Mouse (Mus musculus): ENCODE data around the gene Arhgap19.

Gene Arhgap19

DNA sequence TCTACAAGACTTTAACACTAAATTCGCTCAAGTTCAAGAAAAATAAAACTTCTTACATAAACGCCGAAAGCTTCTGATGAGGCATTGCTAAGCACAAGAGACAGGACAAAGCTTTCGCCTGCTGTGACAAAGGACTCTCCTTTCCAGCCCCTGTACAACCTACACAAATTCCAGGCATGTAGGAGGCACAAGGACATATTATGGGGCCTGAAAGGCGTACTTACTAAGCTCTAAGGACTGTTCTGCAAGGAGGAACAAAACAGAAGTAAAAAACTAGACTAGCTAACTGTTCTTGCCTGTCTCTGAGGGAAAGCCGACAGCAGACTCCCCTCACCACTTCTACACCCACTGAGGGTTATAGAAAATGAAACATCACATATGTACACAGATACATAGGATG lies 6.9 kb downstream of the Arhgap19 start:
- TF ChIP-seq GATA4 (IDR thresholded peaks at IDR 0.05; ENCODE audit: insufficient replicate concordance, low read length), result no peak

DNA sequence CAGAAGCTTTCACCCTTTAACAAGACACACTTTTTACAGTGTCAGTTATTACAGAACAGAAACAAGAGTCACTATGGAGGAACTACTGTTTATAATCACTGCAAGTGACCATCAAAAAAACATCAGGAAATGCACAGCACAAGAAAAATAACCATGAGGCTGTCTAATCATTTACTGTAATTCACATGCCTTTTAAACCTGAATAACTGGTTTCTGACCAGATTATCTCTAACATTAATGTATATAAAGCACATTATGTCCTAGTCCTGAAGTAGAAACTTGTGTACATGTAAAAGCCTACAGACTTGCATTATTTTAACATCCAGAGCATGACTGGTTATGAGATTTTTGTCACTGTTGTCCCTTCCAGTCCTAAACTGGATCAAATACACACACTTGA lies 7.8 kb downstream of the Arhgap19 start:
- TF ChIP-seq GATA4 (IDR thresholded peaks at IDR 0.05; ENCODE audit: insufficient replicate concordance, low read length), result no peak

DNA sequence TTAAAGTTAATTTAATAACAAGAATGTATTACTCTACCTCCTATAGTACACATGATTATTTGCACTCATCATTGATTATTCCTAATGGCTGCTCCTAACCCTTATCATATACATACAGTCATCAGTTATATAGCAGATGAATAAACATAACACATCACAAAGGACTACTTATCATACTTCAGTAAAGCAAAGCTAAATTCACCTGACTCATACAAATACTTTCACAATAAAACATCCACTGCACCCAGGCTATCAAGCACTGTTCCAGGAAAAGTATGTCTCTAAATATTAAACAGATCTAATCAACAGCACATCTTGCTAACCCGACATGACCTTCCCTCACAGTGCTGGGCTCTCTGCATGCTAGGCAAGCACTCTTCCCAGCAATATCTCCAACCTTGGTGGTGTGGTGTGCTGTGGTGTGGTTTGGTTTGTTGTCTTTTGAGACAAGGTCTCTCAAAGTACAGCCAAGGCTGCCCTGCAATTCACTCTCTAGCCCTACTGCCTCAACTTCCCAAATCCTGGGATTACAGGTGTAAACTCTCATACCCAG lies 8.8 kb downstream of the Arhgap19 start:
- no peak for TF ChIP-seq GATA4 (IDR thresholded peaks at IDR 0.05; ENCODE audit: insufficient replicate concordance, low read length)

DNA sequence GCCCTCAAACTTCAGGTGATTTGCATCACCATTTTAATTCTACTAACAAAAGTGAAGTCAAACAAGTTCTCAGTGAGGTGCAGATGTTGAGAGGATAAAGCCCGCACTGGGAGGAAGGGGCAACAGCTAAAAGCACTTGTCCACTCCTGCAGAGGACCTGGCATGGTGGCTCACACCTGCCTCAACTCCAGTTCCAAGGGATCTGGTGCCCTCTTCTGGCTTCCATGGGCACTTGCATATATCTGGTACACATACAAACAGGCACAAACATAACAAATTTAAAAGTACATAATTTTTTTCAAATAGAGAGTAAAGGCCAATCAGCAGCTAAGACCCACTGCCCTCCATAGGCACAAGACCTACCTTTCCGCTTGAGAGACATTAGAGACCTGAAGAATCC lies 10.5 kb downstream of the Arhgap19 start:
- no peak for TF ChIP-seq GATA4 (IDR thresholded peaks at IDR 0.05; ENCODE audit: insufficient replicate concordance, low read length)

DNA sequence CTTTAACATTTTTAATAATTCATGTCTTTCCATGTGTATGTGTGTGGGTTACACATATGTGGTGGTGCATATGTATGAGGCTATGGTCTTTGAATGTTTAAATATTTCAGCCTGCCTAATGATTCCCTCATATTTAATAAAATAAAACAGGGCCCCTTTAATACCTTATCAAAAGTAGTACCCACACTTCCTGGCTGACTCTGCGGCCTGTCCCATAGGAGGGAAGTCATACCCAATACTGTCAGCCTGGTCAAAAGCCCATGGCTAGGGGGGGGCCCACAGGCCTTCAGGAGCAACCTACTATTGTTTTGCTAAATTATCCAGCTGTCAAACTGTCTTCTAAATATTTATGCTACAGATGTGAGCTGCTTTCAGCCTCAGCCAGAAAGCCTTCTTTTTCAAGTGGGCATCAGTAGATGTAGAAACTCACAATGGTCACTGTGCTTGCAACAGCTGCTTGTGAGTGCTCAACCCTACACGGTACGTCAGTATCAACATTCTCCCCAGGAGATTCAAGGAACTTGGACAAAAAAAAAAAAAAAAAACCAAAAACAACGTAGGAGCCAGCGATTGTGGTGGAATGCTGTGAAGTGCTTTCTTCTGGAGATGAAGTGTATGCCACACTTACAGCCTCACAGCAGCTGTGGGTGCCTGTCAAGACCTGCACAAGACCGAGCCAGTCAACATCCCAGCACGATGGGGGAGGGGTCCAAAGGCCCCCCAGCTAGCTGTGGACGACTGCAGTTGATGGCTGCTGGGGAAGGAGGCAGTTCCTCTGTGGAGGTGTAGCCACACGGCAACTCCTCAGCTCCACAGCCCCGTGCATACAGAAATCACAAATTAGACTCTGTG lies 12.5 kb downstream of the Arhgap19 start:
- TF ChIP-seq GATA4 (IDR thresholded peaks at IDR 0.05; ENCODE audit: insufficient replicate concordance, low read length), result no peak

DNA sequence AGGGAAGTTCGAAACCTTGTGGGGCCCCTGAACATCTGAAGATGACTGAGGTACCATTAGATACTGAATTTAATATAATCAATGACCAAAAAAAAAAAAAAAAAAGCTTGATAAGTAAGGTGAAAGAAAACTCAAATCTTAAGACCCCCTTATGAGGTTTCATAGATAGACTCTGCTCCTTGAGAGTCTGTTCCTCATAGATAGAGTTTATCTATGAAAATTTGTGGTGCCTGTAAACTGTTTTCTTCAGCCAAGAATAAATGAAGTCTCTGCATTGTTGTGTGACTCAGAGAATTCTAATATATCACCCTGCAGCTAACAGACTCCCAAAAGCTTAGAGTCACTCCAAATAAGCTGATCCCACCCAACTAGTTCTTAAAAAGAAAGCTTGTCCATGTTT lies 15.0 kb downstream of the Arhgap19 start:
- no peak for TF ChIP-seq GATA4 (IDR thresholded peaks at IDR 0.05; ENCODE audit: insufficient replicate concordance, low read length)

DNA sequence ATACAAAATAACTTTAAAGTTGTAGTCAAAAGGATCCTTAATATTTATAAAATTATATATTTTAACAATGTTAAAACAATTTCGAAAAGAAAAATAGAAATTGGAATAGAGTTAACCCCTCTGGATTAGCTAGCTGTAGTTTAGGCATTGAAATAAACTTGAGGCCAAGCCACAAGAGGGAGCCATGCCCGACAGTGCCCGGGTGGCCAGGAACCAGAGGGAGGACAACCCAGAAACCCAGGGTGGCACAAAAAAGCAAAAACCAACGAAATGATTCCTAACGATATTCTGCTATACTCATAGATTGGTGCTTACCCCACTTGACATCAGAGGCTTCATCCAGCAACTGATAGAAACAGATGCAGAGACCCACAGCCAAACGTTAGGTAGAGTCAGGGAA lies 24.3 kb downstream of the Arhgap19 start:
- TF ChIP-seq GATA4 (IDR thresholded peaks at IDR 0.05; ENCODE audit: insufficient replicate concordance, low read length), result no peak

DNA sequence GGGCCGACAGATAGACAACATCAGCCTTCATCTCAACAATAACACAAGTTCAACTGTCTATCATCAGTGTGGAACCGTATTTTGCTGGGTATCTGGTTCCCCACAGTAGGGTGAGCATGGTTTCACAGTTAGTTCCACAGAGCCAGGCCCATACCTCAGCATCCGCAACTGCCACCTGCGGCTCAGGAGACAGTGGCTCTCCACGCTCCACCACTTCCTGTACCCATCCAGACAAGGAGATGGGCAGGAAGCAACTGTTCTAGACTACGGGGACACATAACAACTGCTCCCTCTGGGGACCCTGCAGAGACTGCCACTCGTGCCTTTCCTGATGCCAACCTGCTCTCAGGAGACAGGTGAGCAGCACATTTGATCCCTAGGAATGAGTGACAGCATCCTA lies 33.1 kb downstream of the Arhgap19 start:
- no peak for TF ChIP-seq GATA4 (IDR thresholded peaks at IDR 0.05; ENCODE audit: insufficient replicate concordance, low read length)

DNA sequence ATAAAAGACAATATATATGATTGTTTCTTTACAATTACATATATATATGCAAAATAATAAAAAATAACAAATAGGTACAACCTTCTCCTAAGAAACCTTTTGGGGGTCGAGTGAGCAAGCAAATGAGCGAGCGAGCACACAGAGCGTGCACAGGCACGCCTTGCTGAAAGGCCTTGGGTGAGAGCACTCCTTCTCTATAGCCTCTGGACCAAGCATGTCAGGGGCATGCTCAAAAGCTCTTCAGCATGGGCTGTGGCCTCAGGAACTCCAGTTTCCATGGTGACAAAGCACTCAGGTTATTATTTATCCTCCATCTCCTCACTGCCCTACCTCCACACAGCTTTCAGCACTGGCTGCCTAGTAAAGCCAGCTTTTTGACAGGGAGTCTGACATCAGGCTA lies 35.2 kb downstream of the Arhgap19 start:
- TF ChIP-seq GATA4 (IDR thresholded peaks at IDR 0.05; ENCODE audit: insufficient replicate concordance, low read length), result no peak

DNA sequence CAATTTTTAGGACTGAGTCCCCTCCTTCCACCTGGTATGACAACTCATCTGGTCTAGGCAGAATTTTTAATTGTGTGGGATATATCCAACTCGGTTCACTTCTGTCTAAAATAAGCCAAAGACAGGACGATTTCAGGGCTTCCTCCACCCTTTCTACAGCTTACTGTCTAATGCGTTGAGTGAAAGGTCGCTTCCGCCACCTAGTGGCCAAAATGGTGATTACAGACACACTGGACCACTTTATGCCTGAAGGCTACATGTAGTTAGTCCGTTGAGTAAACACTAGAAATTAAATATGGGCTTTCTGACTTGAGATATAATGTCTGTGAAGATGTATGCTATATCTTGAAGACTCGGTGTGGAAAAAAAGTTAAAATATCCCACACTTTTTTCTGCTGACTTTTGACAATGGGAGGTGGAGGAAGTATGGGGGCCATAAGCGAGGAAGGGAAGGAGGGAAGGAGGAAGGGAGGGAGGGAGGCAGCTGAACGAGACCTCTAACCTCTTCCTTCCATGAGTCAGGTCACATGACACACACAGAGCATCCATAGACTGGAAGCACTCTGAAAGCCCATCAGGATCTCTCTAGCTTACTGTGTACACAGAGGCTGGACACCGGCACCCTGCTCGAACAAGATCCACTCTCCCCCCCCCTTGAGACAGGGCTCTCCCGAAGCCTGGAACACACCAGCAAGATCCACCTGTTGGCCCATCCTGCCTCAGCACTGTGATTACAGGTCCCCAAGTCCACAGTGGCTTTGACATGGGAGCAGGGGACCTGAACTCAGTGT lies 37.8 kb downstream of the Arhgap19 start:
- no peak for TF ChIP-seq GATA4 (IDR thresholded peaks at IDR 0.05; ENCODE audit: insufficient replicate concordance, low read length)

DNA sequence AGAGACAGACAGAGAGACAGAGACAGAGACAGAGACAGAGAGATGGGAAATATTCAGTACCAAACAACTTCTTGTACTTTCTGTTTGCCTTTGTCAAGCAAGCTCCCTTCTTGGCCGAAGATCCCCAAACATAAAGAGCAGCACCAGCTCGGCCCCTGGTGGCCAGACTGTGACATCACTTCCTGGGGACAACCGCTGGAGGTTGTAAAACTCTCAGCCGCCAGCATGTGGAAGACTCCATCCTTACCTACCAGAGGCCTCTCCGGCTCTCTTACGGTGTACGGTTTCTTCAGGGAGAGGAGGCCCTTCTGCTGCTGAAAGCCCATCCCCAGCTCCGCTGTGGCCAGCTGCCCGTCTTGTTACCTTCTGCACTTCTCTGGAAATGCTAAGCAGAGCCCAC lies 40.3 kb downstream of the Arhgap19 start:
- no peak for TF ChIP-seq GATA4 (IDR thresholded peaks at IDR 0.05; ENCODE audit: insufficient replicate concordance, low read length)

DNA sequence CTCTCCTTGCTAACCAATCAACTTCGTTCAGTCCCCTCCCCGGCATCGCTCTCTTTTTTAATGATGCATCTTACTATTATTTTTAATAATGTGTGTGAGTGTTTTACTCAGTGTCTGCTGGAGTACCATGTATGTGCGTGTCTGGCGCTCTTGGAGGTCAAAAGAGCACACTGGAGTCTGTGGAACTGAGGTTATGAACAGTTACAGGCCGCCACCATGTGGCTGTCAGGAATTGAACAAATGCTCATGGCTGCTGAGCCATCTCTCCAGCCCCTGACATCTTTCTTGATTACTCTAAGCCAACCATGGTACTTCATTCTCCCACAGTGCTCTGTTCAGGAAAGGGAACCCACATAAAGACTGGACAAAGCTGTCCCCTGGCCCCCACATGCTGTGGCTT lies 42.1 kb downstream of the Arhgap19 start:
- no peak for TF ChIP-seq GATA4 (IDR thresholded peaks at IDR 0.05; ENCODE audit: insufficient replicate concordance, low read length)

DNA sequence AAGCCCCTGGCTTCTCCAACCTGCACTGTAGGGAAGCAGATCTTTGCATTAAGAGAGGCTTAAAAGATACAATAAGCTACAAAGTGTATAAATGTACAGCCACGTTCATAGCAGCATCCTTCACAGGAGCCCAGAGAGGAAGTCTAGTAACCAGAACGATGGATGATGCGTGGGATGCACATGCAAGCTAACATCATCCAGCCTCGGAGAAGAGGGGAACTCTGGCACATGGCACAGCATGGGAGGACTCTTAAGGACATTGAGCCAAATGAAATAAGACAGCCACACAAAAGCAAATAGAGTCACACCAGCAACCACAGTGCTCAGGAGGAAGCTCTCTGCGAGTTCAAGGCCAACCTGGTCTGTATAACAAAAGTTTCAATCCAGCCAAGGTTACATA lies 42.6 kb downstream of the Arhgap19 start:
- no peak for TF ChIP-seq GATA4 (IDR thresholded peaks at IDR 0.05; ENCODE audit: insufficient replicate concordance, low read length)

DNA sequence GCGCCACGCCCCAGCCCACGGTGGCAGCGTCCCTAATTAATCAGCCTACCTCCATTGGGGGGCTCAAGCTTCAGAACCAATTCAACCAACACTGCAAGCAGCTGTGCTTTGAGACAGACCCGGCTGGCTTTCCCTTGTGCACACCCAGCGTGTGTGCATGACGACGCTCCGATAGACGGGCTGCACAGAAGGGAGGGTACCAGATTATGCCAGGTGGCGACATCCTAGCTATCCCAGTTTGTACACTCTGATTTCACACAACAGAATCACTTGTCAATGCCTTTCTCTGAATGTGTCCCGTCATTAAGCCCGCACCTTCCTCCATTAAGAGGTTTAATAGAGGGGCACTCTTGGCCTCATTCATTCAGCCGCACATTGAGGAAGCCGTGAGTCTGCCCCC lies 47.1 kb downstream of the Arhgap19 start:
- no peak for TF ChIP-seq GATA4 (IDR thresholded peaks at IDR 0.05; ENCODE audit: insufficient replicate concordance, low read length)

DNA sequence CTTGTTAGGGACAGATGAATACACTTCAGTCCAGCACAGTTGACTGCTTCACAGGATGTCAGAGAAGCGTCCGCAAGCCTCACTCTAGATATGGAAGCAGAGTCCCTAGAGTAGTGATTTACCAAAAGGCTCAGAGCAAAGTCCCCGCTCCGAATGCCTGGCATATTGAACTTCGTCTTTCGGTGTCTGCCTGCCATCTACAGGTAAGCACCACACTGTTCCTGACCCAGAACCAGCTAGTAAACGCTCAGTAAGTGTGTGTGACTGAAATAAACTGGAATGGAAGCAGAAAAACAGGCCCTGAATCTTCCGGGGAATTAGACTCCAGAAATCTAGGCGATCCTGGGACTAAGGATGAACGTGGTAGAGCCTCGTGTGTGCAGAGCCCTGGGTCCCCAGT lies 49.9 kb downstream of the Arhgap19 start:
- no peak for TF ChIP-seq GATA4 (IDR thresholded peaks at IDR 0.05; ENCODE audit: insufficient replicate concordance, low read length)

DNA sequence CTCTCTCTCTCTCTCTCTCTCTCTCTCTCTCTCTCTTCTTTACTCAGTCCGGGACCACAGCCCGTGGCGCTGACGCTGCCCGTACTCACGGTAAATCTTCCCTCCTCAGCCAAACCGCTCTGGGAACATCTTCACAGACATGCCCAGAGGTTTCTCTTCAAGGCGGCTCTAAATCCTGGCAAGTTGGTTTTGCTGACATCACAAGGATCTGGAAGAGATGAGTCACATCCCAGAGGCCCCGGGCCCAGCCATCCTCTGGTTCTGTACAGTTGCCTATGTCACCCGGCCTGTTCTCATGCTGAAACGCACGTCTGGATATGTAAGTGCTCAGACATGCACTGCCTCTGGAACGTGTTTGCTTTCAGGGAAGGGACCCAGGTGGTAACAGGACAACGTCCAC lies 54.4 kb downstream of the Arhgap19 start:
- TF ChIP-seq GATA4 (IDR thresholded peaks at IDR 0.05; ENCODE audit: insufficient replicate concordance, low read length), result no peak
